Mouse (Mus musculus): ENCODE measurements around the gene Cnst. TPM values are rescaled to one million over a fixed set of nuclear protein-coding genes. Genes with fewer than 3 reads are reported as not detected.

The Cnst gene
- polyA plus RNA-seq, 1 experiment: 20.8 TPM

DNA sequence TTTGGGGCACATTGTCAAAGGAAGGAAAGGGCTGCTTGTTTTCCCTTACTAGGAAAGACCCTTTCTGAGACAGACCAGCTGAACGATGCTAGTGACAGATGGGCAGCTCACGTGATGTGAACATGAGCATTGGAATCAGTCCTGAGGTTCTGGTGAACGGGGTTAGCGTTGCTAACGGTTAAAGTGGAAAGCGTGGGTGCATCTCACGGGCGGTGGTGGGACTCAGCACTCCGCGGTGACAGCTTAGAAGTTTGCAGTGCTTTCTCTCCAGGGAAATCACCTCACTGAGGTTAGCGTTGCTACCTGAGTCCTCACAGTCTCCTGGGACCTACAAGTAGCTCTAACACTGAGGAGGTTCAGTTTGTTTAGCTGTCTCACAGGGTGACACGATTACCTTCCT is 45.5 kb downstream of the Cnst start:
- DNase-seq (ENCODE audit: low spot score): no peak

DNA sequence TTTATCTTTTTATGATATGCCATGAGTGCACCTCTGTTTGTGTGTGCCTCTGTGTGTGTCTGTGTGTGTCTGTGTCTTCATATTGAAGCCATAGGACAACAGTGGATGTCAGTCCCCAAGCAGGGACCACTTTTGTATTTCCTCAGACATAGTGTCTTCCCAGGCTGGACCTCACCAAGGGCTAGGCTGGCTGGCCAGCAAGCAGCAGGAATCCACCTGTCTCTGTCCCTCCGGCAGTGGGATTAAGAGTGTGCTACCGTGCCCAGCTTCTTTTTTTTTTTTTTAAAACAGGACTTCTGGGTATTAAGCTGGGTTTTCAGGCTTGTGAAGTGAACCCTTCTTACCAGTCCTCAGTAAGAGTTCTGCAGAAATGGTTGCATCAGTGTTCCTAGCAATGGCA is 46.0 kb downstream of the Cnst start:
- no peak for DNase-seq (ENCODE audit: low spot score)

DNA sequence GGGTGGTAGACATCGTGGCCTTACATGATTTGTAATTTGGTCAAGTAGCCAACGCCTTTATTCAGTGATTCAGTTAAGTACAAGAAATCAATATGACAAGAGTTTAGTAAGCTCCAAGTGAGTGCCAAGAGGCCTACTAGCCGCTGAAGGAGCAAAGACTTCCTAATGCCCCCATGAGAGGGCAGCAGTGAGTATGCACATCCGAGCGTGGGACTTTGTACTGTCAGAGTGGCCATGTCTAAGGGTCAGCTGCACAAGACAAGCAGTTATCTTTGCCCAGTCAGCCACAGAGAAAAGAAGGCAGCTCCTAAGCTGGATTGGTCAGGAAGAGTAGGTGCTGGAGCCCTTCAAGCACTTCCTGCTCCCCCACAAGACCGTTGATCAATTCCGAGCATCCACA is 46.8 kb downstream of the Cnst start:
- no peak for DNase-seq (ENCODE audit: low spot score)

DNA sequence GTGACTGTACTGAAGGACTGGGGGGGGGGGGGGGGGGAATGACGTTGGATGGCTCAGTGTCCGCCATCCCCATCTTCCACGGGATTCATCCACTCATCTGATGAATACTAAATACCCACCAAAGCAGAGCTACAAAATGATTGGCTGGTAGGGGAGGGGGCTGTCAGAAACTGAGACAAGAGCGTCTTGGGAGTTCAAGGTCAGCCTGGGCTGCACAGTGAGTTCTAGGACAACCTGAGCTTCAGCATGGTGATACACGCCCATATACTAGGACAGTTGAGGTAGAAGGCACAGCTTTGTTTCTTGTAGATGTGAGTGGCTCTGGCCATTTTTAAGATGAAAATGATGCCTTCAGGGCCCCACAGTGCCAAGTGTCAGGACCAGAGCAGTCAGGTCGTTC is 52.2 kb downstream of the Cnst start:
- DNase-seq (ENCODE audit: low spot score): no peak

DNA sequence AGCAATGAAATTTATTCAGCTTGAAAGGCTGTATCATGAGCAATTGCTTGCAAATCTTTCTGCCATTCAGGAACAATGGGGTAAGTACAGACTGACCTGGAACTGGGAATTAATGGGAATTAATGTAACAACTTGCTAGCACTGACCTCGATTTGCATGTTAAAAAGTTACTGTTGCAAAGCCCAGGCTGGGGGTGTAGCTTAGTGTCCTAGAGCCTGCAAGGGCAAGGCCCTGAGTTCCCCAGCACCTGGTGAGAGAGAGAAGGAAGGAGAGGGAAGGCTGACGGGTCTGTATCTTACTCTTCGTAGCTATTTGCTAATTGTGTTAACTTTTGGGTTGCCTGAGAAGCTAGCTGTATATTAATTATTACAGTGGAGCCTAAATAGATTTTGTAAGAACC is 58.4 kb downstream of the Cnst start:
- no peak for DNase-seq (ENCODE audit: low spot score)

DNA sequence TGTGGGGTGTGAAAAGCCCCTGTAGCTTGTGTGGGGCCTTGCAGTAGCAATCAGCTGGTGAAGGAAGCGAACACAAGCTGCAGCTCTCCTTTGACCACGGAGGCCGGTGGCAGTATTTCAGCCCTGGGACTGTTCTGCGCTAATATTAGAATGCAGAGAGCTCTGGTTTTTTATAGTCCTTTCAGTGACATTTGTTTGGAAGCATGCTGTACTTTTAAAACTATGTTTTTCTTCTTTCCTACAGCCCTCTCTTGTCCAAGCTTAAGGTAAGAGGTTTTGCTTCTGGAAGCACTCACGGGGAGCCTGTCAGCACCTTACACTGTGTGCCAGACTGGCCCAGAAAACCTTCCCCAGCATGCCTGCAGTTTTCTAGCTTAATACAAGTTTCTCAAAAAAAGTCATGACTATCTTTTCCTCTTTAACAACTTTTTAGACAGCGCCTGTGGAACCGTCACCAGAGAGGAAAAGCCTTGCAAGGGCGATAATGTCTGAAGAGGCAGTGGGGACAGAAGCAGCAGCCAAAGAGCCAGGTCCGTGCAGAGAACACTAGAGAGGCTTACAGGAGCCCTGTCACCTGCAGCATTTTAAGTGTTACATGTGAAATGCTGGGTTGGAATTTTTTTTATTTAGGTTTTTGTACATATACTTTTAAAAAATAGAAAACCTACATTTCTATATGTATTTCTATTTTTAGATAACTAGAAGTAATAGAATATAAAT is 60.0 kb downstream of the Cnst start:
- DNase-seq (ENCODE audit: low spot score): no peak

DNA sequence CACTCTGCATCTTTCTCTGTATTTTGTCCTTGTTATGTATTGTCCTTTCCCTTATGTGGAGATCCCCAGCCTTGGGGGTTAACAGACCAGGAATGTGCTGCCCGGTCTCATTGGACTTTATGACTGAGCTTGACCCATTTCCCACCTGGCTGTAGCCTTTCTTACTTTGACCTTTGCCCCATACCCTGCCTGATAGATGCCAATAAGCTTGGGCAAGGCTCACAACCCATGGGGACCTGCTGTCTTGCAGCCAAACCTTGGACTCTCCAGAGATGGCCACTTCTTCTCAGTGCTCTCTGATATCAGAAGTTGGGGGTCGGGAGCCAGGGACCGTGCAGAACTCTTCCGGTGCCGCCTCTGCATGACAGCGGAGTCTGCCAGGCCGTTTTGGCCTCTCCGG is 62.4 kb downstream of the Cnst start:
- DNase-seq (ENCODE audit: low spot score): no peak

DNA sequence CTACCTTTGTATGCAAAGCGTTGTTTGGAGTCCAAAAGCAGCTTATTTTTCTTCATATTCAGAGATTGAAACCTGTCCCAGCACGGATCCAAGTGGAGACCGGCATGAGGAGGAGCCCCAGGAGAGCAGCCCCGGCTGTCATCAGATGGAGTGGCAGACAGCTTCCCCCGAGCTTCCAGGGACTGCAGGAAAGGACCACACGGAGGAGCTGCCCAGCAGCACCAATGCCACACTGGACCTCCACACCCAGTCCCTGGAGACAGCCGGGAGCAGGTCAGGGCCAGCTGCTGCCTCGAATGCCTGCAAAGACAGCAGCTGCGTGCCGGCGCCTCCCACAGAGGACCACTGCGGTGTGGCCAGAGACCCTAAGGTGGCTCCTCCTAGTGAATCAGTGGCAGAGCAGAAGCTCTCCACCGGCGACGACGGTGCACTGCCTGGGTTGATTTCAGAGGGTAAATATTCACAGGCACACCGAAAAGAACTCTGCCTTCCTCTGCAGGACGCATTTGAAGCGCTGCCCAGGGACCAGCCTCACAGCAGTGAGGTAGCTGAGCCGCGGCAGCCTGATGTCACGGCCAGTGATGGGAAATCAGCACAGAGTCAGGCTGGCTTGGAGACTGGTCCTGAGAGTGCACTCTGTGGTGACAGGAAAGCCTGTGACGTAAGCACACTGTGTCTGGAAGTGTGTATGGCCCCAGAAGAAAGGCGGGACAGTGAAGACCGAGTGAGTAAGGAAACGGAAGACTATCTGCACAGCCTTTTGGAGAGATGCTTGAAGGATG is 63.7 kb downstream of the Cnst start:
- DNase-seq (ENCODE audit: low spot score): no peak

DNA sequence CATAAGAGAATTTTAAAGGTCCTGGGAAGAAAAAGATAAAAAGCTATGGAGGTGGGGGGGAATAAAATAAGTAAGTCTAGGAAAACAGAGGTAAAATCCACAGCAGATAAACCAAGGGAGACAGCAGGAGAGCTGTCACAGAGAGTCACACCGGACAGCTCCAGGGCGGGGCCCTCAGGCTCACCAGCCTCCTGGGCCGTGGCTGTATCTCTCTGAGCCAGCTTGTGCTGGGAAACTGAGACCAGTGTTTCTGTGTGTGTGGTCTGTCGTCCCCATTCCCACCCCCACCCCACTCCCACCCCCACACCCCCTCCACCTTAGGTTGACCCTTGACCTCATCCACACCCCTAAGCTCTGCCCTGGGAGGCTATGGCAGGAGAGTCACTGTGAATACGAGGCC is 65.0 kb downstream of the Cnst start:
- DNase-seq (ENCODE audit: low spot score): no peak

DNA sequence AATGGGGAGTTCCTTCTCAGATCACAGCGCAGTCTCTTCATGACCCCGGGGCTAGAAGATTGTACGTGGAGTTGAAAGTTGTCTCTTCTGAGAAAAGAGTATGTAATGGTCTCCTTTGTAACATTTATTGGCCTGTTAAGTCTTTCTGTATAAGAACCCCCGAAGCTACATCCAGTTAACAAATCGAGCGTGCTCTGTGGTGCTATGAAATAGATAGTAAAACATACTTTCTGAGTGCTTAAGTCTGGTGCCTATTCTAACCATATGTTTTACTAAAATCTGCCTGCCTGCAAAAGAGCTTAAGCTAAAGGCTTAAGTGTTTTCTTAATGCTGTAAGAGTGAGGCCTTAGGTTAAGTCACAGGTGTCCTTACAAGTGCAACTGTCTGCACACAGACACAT is 66.2 kb downstream of the Cnst start:
- no peak for DNase-seq (ENCODE audit: low spot score)

DNA sequence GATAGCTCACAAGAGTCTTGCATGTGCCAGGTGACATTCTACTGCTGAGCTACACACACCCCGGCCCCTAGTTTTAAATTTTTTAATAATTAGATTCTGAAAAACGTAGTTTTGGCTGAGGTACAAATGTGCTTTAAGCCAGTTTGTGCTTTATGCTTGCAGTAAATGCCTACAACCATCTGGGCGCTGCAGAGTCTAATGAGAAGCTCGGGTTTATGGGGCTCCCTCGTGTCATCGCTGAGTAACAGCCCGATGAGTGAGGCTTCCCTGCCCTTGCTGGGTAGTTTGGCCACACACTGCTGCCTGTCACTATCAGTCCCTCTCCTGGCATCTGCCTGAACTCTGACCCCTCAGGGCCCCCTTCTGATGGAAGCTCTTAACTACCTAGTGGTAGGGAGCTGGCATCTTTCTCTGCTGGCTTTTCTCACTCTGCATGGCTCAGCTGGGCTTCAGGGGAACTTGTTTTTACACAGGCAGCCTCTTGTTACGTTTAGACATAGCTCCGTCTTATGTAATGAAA is 66.9 kb downstream of the Cnst start:
- DNase-seq (ENCODE audit: low spot score): no peak

DNA sequence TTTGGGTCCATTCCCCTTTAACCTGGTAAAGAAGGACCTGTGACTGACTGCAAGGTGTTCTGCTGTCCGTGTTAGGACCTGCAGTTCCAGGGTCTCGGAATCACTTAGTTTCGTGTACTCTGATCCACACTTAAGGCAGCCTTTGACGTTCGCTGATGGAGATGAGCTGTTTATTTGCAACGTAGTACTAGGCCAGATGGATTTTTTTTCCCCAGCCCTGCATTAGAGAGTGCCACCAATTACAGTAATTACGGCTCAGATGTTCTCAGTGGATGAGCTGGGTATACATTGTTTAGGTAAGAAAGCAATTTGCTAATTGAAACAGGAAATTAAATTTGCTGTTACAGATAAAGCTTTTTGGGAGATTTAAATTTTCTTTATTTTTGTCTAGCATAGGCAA is 71.3 kb downstream of the Cnst start:
- no peak for DNase-seq (ENCODE audit: low spot score)

DNA sequence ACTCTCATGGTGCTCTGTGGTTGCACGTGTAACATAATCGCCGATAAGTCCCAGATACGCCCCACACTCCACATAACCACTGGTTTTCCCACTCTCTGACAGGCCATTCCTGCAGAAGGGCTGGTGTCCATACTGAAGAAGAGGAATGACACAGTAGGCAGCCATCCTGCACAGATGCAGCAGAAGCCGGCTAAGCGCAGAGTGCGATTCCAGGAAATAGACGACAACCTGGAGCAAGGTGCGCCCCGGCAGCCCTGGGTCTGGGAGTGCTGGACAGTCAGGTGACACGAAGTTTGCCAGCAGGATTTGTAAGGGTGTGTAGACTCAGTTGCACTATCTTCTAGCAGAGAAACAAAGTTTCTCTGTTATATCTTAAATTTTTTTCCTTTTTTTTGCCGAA is 76.5 kb downstream of the Cnst start:
- DNase-seq (ENCODE audit: low spot score): no peak

DNA sequence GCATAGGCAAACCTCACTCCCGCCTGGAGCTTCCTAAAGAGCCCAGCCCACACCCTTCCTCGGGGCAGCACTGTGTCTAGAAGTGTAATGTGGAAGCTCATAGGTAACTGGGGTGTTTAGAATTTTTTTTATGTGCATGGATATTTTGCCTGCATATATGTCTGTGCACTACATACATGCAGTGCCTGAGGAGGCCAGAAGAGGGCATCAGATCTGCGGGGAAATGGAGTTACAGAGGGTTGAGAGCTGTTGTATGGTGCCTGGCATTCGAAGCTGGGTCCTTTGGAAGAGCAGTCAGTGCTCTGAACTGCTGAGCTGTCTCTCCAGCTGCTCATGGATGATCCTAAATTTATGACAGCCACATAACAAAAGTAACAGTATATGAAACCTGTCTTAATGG is 77.5 kb downstream of the Cnst start:
- DNase-seq (ENCODE audit: low spot score): no peak

DNA sequence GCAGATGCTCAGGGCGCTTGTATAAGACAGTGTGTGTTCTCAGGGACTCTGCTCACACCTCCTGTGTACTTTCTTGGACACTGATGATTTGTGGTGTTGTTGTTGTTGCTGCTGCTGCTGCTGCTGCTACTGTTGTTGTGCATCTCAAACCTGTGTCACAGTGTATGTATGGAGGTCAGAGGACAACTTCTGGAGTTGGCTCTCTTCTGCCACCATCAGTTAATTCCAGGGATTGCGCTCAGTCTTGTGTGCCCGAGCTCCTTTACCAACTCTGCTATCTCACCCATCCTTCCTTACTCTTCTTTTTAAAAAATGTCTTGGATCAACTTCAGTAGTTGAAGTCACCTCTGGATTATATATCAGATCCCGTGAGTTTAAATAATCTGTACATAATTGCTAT is 78.2 kb downstream of the Cnst start:
- no peak for DNase-seq (ENCODE audit: low spot score)

DNA sequence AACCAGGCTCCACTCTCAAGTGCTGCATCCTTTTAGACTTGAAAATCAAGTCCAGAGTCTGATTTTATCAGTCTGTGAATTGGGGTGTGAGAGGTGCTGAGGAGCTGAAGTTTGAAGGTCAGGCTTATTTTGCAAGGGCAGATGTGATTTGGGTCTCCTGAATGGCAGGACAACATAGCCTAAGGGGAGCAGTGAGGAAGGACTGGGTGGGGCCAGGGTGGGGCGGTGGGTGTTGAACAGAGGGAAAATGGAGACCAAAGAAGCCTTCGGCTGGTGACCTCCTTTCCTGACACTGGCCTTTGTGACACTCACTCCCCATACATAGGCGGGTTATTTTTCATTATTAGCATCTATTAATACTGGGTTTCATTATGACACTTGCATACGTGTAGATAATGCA is 81.7 kb downstream of the Cnst start:
- DNase-seq (ENCODE audit: low spot score): no peak

DNA sequence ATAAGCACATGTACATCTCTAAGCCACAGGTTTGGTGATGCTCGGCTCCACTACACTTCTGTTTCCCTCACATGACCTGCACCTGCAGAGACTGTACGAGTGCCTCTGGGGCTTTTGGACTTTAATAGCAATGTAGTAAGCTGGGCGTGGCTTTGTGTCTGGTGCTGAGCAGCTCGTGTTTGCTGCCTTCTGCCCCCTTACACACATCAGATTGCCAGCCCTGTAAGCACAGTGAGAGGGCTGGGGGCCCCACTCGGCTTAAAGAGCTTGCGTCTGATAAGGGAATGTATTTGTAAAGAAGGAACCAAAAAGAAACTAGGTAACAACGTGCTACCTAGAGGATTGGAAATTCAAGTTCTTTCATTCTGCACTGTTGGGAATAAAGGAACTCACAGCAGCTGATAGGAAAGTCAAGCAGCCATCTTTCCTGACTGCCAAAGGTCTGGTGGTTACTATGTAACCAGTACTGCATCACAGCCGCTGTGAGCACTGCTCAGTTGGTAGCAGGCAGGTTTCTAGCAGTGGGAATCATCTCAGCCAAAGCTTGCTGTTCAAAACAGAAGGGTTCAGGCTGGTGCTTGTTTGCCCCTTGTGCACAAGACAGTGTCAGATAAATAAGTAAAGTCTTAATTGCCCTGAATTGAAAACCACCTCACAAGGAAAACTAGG is 82.4 kb downstream of the Cnst start:
- DNase-seq (ENCODE audit: low spot score): no peak

DNA sequence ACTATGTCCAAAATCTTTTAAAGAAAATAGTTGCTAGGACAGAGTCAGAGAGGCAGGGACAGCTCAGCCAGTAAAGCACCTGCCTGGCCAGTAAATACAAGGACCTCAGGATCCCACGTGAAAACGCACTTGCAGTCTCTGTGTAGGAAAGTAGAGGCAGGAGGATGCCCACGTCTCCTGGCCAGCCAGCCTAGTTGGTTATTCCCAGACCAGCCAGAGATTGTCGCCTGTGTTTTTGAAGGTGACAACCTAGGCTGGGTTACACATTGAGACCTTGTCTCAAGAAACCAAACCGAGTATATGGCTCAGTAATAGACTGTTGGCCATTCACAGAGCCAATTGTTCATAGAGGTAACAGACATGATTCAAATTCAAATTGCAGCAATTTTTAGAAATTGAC is 83.1 kb downstream of the Cnst start:
- DNase-seq (ENCODE audit: low spot score): no peak

DNA sequence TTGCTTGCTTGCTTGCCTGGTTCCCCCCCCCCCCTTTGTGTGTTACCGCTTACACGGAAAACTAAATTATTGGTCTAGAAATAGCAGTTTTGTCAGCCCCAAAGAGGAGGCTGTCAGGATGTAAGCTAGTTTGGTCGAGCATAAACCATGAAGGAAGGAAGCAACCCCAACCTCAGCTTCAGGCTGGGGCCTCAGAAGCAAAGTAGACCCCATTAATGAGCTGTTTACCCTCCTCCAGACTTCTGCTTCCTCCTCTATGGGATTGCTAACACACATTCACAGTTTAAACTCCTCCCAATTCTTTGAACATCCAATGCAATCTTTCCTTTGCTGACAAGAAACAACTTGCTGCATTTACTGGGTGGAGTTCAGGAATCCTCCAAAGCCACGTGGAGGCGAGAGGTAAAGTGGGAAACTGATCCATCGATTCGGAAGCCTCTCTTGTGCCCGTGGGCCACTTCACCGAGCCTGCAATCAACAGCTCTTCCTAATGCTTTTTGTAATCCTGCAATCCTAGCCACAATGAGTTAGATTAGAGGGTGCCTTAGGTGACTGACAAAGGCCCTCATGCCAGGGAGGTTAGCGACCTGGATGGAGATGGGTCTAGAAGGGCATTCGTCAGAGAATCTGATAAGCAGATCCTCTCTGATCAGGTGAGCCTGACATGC is 86.7 kb downstream of the Cnst start:
- no peak for DNase-seq (ENCODE audit: low spot score)

DNA sequence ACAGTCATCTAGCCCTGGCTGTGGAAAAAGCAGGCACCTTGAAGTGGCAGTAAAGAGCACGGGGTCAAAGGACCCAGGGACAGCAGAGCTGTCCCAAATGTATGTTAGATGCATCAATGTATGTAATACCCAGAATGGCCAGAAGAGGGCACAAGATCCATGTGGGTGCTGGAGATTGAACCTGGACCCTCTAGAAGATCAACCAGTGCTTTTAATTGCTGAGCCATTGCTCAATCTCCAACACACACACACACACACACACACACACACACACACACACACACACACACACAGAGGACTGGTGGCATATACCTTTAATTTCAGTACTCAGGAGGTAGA is 87.2 kb downstream of the Cnst start:
- no peak for DNase-seq (ENCODE audit: low spot score)

DNA sequence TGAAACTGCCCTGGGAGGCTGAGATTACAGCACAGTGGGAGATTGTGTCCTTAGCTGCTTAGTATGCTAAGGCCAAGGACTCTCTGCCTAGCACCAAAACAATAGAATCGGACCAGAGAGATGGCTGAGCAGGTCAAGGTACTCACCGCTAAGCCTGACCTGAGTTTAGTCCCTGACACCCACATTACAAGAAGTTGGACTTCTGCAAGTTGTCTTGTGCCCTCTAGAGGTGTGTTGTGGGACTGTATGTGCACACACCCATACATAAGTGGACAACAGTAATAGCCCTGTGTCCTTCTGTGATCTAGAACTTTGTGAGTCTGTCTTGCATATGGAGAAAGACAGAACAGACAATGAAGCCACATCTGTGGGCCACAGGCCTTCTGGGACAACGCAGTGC is 88.0 kb downstream of the Cnst start:
- DNase-seq (ENCODE audit: low spot score): no peak

DNA sequence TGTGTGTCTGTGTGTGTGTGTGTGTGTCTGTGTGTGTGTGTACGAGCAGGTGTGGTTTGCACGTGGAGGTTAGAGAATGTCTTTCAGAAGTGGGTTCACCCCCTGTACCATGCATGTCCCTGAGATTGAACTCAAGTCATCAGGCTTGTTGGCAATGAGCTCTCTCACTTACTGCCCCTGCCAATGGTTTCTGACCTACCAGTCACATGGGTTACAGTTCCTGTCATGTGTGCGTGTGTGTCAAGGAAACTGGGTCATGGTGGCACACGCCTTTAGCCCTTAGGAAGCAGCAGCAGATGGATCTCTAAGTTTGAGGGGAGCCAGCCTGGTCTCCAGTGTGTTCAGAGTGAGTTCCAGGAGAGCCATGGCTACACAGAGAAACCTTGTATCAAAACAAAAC is 96.6 kb downstream of the Cnst start:
- no peak for DNase-seq (ENCODE audit: low spot score)

DNA sequence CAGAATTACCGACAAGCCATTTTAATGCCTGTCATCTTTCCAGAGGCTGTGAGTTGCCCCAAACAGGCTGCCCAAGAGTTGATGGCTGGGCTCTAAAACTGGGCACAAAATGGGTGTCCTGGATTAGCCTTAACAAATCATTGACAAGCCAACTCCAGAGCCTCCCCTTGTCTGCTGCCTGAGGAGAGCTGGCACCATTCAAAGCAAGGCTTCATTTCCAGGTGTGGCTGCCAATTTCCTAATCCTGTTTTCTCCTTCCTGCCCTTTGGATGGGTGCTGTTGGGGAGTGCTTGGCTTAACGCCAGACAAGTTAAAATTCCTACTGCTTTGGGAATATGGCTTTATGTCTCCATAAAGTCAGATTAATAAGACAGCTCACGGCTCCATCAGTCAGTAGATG is 98.0 kb downstream of the Cnst start:
- no peak for DNase-seq (ENCODE audit: low spot score)

Data from urinary bladder, adult 2 months (tissue).